ENCODE assay signal across 8 mouse cellular contexts in the genomic region with DNA sequence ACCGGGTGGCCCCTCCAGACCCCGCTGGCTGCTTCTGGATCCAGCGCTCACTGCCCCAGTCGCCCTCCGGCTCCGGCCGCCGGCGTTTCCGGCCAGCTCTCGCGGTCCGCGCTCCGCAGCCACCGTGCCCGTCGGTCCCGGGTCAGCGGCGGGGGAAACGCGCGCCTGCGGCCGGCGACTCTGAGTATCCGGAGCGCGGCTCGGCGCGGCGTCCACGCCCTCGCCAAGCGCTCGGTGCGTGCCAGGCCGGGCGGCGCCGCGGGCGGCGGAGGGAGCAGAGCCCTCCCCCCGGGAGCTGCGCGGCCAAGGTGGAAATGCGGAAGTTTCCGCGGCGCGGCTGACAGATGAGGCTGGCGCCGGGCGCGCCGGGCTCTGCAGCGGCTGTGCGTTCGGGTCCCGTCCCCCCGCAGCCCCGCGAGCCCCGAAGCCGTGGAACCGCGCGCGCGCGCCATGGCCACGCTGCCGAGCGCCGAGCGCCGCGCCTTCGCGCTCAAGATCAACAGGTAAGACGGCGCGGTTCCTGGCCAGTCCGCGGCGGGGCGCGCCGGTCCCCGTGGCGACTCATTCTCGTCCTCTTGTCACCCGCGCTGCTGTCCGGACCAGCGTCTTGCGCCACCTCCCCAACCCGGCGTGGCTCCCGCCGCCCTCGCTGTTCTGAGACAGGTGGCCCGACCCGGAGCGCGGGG. TPM values are rescaled to one million over a fixed set of nuclear protein-coding genes. Genes with fewer than 3 reads are reported as not detected.
DNase-seq lines count a peak whose midpoint lies in the region; ATAC-seq lines count a peak whose summit lies in the region.

A gene (plus strand): TSS at position 334 of the 686 bp plus-strand sequence.

- peak within 1 kb of the TSS; percentile 94 for H3K4me2 ChIP-seq in embryonic facial prominence, embryonic 15.5 days (replicated peaks)
- H3K4me2 ChIP-seq in midbrain, embryonic 16.5 days (ENCODE audit: low read length), result peak within 1 kb of the TSS; percentile 92

- H3K36me3 ChIP-seq in embryonic facial prominence, embryonic 15.5 days, result no peaks in the 10 kb centered on the region
- H3K36me3 ChIP-seq in heart, embryonic 10.5 days, result no peaks in the 10 kb centered on the region
- H3K36me3 ChIP-seq in midbrain, embryonic 16.5 days (ENCODE audit: control insufficient read depth, insufficient read depth, low read length), result no peaks in the 10 kb centered on the region

- ATAC-seq in embryonic facial prominence, embryonic 15.5 days (ENCODE audit: insufficient number of reproducible peaks, low FRiP score, low TSS enrichment, low read depth), result peak; percentile 78; the same call in 1 of the 2 replicates
- ATAC-seq in midbrain, embryonic 16.5 days, result no peak

- H3K27me3 ChIP-seq in embryonic facial prominence, embryonic 15.5 days, result peaks cover 55% of the 10 kb centered on the region
- H3K27me3 ChIP-seq in heart, embryonic 10.5 days (ENCODE audit: insufficient read depth, poor library complexity, severe bottlenecking), result peaks cover 59% of the 10 kb centered on the region
- peaks cover 54% of the 10 kb centered on the region for H3K27me3 ChIP-seq in midbrain, embryonic 16.5 days (ENCODE audit: control insufficient read depth, insufficient read depth, low read depth, low read length)

- H3K4me1 ChIP-seq in embryonic facial prominence, embryonic 15.5 days, result peaks cover 14% of the 10 kb centered on the region
- H3K4me1 ChIP-seq in heart, embryonic 10.5 days, result peaks cover 10% of the 10 kb centered on the region; the same call in 1 of the 2 replicates
- H3K4me1 ChIP-seq in midbrain, embryonic 16.5 days (ENCODE audit: control insufficient read depth, insufficient read depth, low read length), result no peaks in the 10 kb centered on the region; the same call in 1 of the 2 replicates

- under 1% methylated on average over 108 of the region's 109 CpGs for WGBS in embryonic facial prominence, embryonic 15.5 days
- WGBS in heart, embryonic 10.5 days, result under 1% methylated on average over 94 of the region's 109 CpGs
- under 1% methylated on average over 98 of the region's 109 CpGs for WGBS in midbrain, embryonic 16.5 days

- H3K9me3 ChIP-seq in embryonic facial prominence, embryonic 15.5 days (replicated peaks), result no peaks in the 10 kb centered on the region
- H3K9me3 ChIP-seq in heart, embryonic 10.5 days, result no peaks in the 10 kb centered on the region
- no peaks in the 10 kb centered on the region for H3K9me3 ChIP-seq in midbrain, embryonic 16.5 days (replicated peaks; ENCODE audit: control insufficient read depth, low read length, poor library complexity, severe bottlenecking)

- peak within 1 kb of the TSS; percentile 44 for H3K9ac ChIP-seq in embryonic facial prominence, embryonic 15.5 days
- H3K9ac ChIP-seq in midbrain, embryonic 16.5 days (ENCODE audit: low read depth, low read length), result peak within 1 kb of the TSS; percentile 54

- DNase-seq in cerebellum, postnatal 10 days, result peak; percentile 50 to 59
- DNase-seq in cerebellum, adult 9-11 months, result no peak
- peak; percentile 76 for DNase-seq in heart, embryonic 10.5 days (ENCODE audit: low spot score)
- DNase-seq in kidney, adult 9 months, result peak; percentile 85
- peak; percentile 77 for DNase-seq in liver
- DNase-seq in spleen, postnatal 10 days (ENCODE audit: low spot score in 2 of 2), result peak; percentile 69 to 79

- H3K27ac ChIP-seq in embryonic facial prominence, embryonic 15.5 days (replicated peaks), result peak within 1 kb of the TSS; percentile 51; the same call in 1 of the 2 replicates
- H3K27ac ChIP-seq in heart, embryonic 10.5 days, result peak within 1 kb of the TSS; percentile 89
- no peak within 1 kb of the TSS for H3K27ac ChIP-seq in midbrain, embryonic 16.5 days (ENCODE audit: low read length)

- H3K4me3 ChIP-seq in embryonic facial prominence, embryonic 15.5 days (replicated peaks), result peak within 1 kb of the TSS; percentile 65
- H3K4me3 ChIP-seq in heart, embryonic 10.5 days, result peak within 1 kb of the TSS; percentile 89
- H3K4me3 ChIP-seq in midbrain, embryonic 16.5 days (ENCODE audit: low read depth, low read length), result peak within 1 kb of the TSS; percentile 64

RNA-seq across cellular contexts. Expression of the gene that starts here (rescaled TPM):
- polyA plus RNA-seq in embryonic facial prominence, embryonic 15.5 days (2015; fragmentation: Nextera tagmentation; extraction: Ambion mirVana), result 8.5 and 10.4 TPM in 2 replicates
- polyA plus RNA-seq in heart, embryonic 10.5 days (2016; fragmentation: Nextera tagmentation; extraction: Ambion mirVana), result 1.6 and 3.3 TPM in 2 replicates
- polyA plus RNA-seq in midbrain, embryonic 16.5 days (2015; fragmentation: Nextera tagmentation; extraction: Ambion mirVana), result 0.15 and 0.34 TPM in 2 replicates
